Mouse (Mus musculus): ENCODE measurements around the gene Camta1.

GRCm38 (mm10) chr4:151672452-151672851, 189.2 kb downstream of the Camta1 start:
- TF ChIP-seq POLR2A (IDR thresholded peaks at IDR 0.05; ENCODE audit: control insufficient read depth, extremely low read depth, insufficient read depth, low read length, poor library complexity) (no peak), CTCF (IDR thresholded peaks at IDR 0.05; ENCODE audit: borderline replicate concordance, control insufficient read depth, extremely low read depth, insufficient read depth, low read length, poor library complexity) (no peak)
